Mouse (Mus musculus): ENCODE data around the gene Mycn.

DNA sequence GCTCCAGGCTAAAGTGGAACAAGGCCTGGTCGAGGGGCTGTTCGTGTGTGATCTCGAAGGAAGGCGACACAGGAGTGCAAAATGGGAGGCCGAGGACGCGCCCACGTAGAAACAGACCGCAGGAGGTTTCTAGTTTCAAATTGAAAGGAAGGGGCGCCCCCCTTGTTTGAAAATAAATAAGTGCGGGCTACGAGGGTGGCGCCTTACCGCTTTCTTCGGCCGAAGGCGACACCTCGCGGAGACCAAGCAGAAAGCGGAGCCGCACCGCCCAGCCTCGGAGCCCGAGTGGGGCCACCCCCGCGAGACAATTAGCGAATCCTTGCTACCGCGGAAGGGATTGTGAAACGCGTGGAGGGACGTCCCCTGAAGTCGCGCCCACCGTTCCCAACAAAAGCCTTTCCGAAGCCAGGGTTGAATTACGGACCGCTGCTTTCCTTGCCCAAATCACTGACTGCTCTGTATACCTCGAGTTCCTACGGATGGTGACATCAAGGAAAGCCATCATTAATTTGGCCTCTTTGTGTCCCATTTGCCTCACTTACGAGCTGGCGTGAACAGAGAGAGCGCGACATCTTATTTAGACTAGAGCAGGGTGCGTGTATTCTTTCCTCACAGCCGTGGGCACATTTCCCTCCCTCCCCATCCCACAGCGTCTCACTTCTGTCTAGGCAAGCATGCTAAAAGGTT is 793 bp upstream of the Mycn start:
- TF ChIP-seq POLR2A (IDR thresholded peaks at IDR 0.05; ENCODE audit: insufficient read depth, low read length), result no peak
- peak; percentile 56 for TF ChIP-seq CTCF (IDR thresholded peaks at IDR 0.05; ENCODE audit: low read depth, low read length)

Measured in ES-Bruce4 (cell line).